In genomic region chr12:25097052-25097209, GRCm38 (mm10) we compare ENCODE assay signal across 8 mouse cellular contexts. TPM values are rescaled to one million over a fixed set of nuclear protein-coding genes. Genes with fewer than 3 reads are reported as not detected.
A peak's percentile ranks its signal among the peaks of the same experiment; 100 is the strongest.
DNase-seq lines count a peak whose midpoint lies in the region; ATAC-seq and TF ChIP-seq lines count a peak whose summit lies in the region.

Id2 (minus strand) TSS chr12:25097140.

- H3K4me2 ChIP-seq in forebrain, embryonic 14.5 days (ENCODE audit: low read length) = peak within 1 kb of the TSS; percentile 97
- peak within 1 kb of the TSS; percentile 94 for H3K4me2 ChIP-seq in midbrain, embryonic 13.5 days (replicated peaks)

- peak within 1 kb of the TSS; percentile 77 for H3K4me3 ChIP-seq in heart, adult 2 months
- H3K4me3 ChIP-seq in G1E (ENCODE audit: low read depth, low read length) = 0 out of 2 replicates have a peak within 1 kb of the TSS, but pooled peaks have one; percentile 3
- peak within 1 kb of the TSS; percentile 67 for H3K4me3 ChIP-seq in forebrain, embryonic 14.5 days (ENCODE audit: low read depth, low read length)
- peak within 1 kb of the TSS; percentile 82 for H3K4me3 ChIP-seq in midbrain, embryonic 13.5 days (replicated peaks)

- intact Hi-C loops in heart, adult 2 months (cut with DNase I) = loop anchor here (10.0 kb wide), 3 partner anchors 438 to 1348 kb away; partner anchors contain the start of gene Rnf144a

- peaks cover 56% of the 10 kb centered on the region for H3K9me3 ChIP-seq in G1E (replicated peaks)
- no peaks in the 10 kb centered on the region for H3K9me3 ChIP-seq in forebrain, embryonic 14.5 days (replicated peaks; ENCODE audit: control insufficient read depth, low read length)
- H3K9me3 ChIP-seq in midbrain, embryonic 13.5 days = no peaks in the 10 kb centered on the region

- ATAC-seq in G1E (ENCODE audit: extremely low read depth, insufficient number of reproducible peaks, low FRiP score, poor library complexity, severe bottlenecking) = no peak
- no peak for ATAC-seq in forebrain, embryonic 14.5 days
- ATAC-seq in midbrain, embryonic 13.5 days = no peak

- no peaks in the 10 kb centered on the region for H3K79me2 ChIP-seq in heart, adult 2 months (replicated peaks; ENCODE audit: control insufficient read depth, insufficient read depth, low read length)

- no peak for TF ChIP-seq EP300 in heart, adult 2 months (IDR thresholded peaks at IDR 0.05; ENCODE audit: insufficient read depth, low read depth, low read length)

- H3K36me3 ChIP-seq in heart, adult 2 months (ENCODE audit: control insufficient read depth, insufficient read depth, low read length) = no peaks in the 10 kb centered on the region
- no peaks in the 10 kb centered on the region for H3K36me3 ChIP-seq in G1E (replicated peaks)
- H3K36me3 ChIP-seq in forebrain, embryonic 14.5 days (ENCODE audit: control insufficient read depth, insufficient read depth, low read length) = no peaks in the 10 kb centered on the region
- no peaks in the 10 kb centered on the region for H3K36me3 ChIP-seq in midbrain, embryonic 13.5 days

- no peaks in the 10 kb centered on the region for H3K4me1 ChIP-seq in heart, adult 2 months (ENCODE audit: control insufficient read depth, insufficient read depth, low read length)
- H3K4me1 ChIP-seq in G1E (ENCODE audit: insufficient read depth, low read depth, low read length) = no peaks in the 10 kb centered on the region
- peaks cover 32% of the 10 kb centered on the region for H3K4me1 ChIP-seq in forebrain, embryonic 14.5 days (ENCODE audit: control insufficient read depth, insufficient read depth, low read length)
- peaks cover 72% of the 10 kb centered on the region for H3K4me1 ChIP-seq in midbrain, embryonic 13.5 days (replicated peaks)

- H3K27me3 ChIP-seq in heart, adult 2 months (ENCODE audit: control insufficient read depth, insufficient read depth, low read length) = no peaks in the 10 kb centered on the region
- H3K27me3 ChIP-seq in G1E (ENCODE audit: insufficient read depth, low read length) = no peaks in the 10 kb centered on the region; the same call in 1 of the 2 replicates
- no peaks in the 10 kb centered on the region for H3K27me3 ChIP-seq in forebrain, embryonic 14.5 days (replicated peaks; ENCODE audit: control insufficient read depth, insufficient read depth, low read length)
- 0 out of 2 replicates have a peak, but pooled peaks cover 3% of the 10 kb centered on the region for H3K27me3 ChIP-seq in midbrain, embryonic 13.5 days

- H3K27ac ChIP-seq in heart, adult 2 months = peak within 1 kb of the TSS; percentile 98
- H3K27ac ChIP-seq in forebrain, embryonic 14.5 days (ENCODE audit: low read depth, low read length) = peak within 1 kb of the TSS; percentile 89
- peak within 1 kb of the TSS; percentile 92 for H3K27ac ChIP-seq in midbrain, embryonic 13.5 days

- no peak for TF ChIP-seq POLR2A in heart, adult 2 months (IDR thresholded peaks at IDR 0.05; ENCODE audit: insufficient read depth, low read depth, low read length)

- no peak for DNase-seq in heart, adult 2 months
- no peak for DNase-seq in heart, adult 11 months
- DNase-seq in G1E (ENCODE audit: low spot score) = no peak
- no peak for DNase-seq in forebrain, embryonic 14.5 days (ENCODE audit: low spot score)
- no peak for DNase-seq in large intestine, adult 2 months (ENCODE audit: low read depth, low spot score)
- DNase-seq in spleen, adult 12 weeks (ENCODE audit: low spot score) = no peak
- DNase-seq in kidney, adult 18-20 months = no peak

- WGBS in heart, adult 2 months = 29% methylated on average over 1 of the region's 1 CpGs
- 4% methylated on average over 1 of the region's 1 CpGs for WGBS in forebrain, embryonic 14.5 days
- WGBS in large intestine, adult 2 months = 12% methylated on average over 1 of the region's 1 CpGs
- 2% methylated on average over 1 of the region's 1 CpGs for WGBS in midbrain, embryonic 13.5 days

- TF ChIP-seq CTCF in heart, adult 2 months (IDR thresholded peaks at IDR 0.05) = no peak
- no peak for TF ChIP-seq CTCF in G1E (IDR thresholded peaks at IDR 0.05; ENCODE audit: low read depth, low read length)

- H3K9ac ChIP-seq in heart, adult 2 months (ENCODE audit: low read depth, low read length) = peak within 1 kb of the TSS; percentile 73
- H3K9ac ChIP-seq in forebrain, embryonic 14.5 days (ENCODE audit: low read length) = peak within 1 kb of the TSS; percentile 80
- peak within 1 kb of the TSS; percentile 82 for H3K9ac ChIP-seq in midbrain, embryonic 13.5 days (replicated peaks)

RNA-seq across cellular contexts. Expression of gene Id2, which starts in this region (rescaled TPM):
- 10 to 100 TPM in 1 of 2 experiments, 1 to 10 TPM in 1; 9.3 to 11.9 TPM for total RNA-seq in heart, adult 2 months (2021)
- 26.7 and 27.8 TPM in 2 replicates for polyA plus RNA-seq in heart, adult 2 months (2012; rRNA removed)
- not detected in 2 replicates for total RNA-seq in G1E (2014; fragmentation: Nextera tagmentation)
- total RNA-seq in G1E (2017) = 0.11 TPM in 1 of 2 replicates, not detected in the other
- polyA plus RNA-seq in G1E (2012) = not detected in 2 replicates
- 538 and 542 TPM in 2 replicates for polyA plus RNA-seq in forebrain, embryonic 14.5 days (2014; fragmentation: Nextera tagmentation; extraction: Ambion mirVana)
- 37.8 and 59.0 TPM in 2 replicates for polyA plus RNA-seq in large intestine, adult 2 months (2012; rRNA removed)
- 161 and 178 TPM in 2 replicates for polyA plus RNA-seq in midbrain, embryonic 13.5 days (2015; fragmentation: Nextera tagmentation; extraction: Ambion mirVana)

Comparison
In these comparisons a context has a peak if more than half of its experiments do, and no peak if none do; other contexts are left out.
1. RNA of gene Id2 (total RNA-seq): 9.3 to 11.9 TPM in heart, adult 2 months; 0.11 TPM in G1E; every median in the first group is over 4 times any median in the second.
2. RNA of gene Id2 (polyA plus RNA-seq): 538 to 542 TPM in forebrain, embryonic 14.5 days, 161 to 178 TPM in midbrain, embryonic 13.5 days, 37.8 to 59.0 TPM in large intestine, adult 2 months and 26.7 to 27.8 TPM in heart, adult 2 months; not detected in G1E; every median in the first group is over 10 times any median in the second.
3. H3K4me3 ChIP-seq: peak in every context shown above with its lines; median percentile 82 in midbrain, embryonic 13.5 days; 77 in heart, adult 2 months; 67 in forebrain, embryonic 14.5 days; 3 in G1E.
4. Peak in every context shown above with its lines, with median percentiles within 50 percentile points of each other: H3K27ac ChIP-seq and H3K9ac ChIP-seq.